Mouse (Mus musculus) CD4-positive naive resting alpha-beta T cell, adult 57 days (primary cell): Measurements from ENCODE around the gene Ly6g6c. TPM values are rescaled to one million over a fixed set of nuclear protein-coding genes. Genes with fewer than 3 reads are reported as not detected.

Source experiments
- total RNA-seq: library from RNA; stranded (reverse); gene quantifications from one replicate; pipeline ENCODE4 v1.2.4, GENCODE M21; 2023

Gene Ly6g6c
- not detected for total RNA-seq

DNA sequence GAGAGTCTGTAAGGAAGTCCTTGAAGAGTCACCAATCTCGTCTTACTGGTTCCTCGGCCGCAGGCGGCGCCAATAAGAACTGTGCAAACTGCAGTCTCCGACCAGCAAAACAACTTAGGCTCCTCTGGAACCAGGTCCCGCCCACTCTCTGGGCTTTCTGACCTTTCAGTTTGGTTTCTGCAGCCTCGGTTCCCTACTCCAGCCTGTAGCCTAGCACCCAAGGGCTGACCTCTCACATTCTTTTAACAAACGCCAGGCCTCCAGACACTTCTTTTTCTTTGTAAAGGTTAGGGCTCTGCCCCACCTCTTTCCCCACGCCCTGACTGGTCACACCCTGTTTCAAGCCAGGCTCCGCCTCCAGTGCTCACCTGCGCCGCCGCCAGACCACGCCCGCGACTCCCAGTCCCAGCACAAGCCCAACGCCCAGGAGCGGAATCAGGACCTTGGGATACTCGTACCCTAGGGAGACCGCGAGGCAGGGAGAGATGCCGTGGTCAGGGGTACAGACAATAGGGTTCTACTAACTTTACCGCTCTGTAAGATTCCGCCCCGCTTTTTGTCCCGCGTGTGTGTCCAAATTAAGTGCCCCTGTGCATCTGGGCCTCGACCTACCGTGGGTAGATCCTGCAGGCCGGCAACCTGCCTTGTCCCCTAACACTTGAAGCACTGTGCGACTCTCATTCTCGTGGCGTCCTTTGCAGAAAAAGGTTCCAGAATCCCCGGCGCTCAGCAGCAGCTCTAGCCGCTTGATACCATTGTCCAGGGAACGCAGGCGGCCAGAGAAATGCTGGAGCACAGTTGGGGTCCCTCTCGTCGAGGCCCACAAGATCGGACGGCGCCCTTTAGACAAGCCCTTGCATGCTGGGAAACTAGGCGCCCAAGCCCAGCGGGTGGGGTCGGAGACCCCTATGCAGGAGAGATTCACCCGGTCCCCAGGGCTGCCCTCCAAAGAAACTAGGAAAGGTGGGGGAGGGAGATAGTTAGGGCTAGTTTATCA lies at the start of gene Ly6g6c:
TSS of gene Ly6g6c (plus strand) at position 438 of the 997 bp plus-strand sequence.

DNA sequence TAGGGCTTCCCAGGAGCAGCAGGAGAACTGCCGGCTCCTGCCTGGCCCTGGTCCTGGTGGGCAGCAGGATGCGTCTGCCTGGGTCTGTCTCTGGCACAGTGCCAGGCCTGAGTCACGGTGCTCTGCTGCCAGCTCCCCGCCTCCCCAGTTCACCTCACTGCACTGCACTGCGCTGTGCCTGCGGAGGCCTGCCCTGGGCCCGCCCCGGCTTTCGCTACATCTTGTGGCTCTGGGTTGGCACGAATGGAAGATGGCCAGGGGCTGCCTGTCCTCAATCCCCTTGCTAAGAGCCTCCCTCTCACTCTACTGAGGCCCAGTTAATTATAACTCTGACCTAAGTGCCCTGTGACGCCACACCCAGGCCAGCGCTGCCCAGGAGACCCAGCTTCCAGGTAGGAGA lies 48.8 kb upstream of the Ly6g6c start, which contains the start of gene Vwa7:
TSS of gene Vwa7 (plus strand) at position 204 of the 400 bp plus-strand sequence.

DNA sequence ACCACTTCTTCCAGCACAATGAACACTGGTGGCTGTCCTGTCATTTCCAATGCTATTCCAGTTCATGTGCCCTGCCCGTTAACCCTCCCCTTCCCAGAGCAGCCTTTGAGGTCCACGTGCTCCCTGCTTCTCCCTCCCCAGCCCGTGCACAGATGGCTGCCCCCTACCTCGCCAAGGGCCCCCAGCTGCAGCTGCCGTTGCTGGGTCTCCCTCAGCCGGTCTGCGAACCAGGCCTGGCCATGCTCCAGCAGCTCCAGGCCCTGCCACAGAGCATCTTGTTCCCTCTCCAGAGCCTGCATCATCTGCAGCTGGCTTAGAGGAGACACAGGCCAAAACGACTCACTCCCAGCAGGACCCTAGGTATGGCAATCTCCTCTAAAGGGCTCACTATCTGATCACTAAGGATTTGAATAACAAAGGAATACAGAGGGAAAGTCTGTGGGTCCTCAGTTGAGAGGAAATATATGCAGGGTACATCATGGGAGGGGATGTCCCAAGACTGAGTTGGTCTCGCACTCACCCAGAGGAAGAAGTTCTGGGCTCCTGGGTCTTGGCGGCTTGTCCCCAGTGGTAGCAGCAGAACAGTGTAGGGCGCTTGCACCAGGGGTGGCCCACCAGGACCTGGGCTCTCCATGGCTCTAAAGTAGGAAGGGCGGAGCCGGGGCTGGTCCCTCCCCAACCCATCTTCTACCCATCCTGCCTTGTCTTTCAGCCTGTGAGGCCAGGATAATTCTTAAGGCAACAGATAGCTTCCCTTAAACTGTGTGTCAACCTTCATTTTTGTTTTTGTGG lies 37.7 kb upstream of the Ly6g6c start, which contains the start of gene Sapcd1:
TSS of gene Sapcd1 (minus strand) at position 740 of the 792 bp plus-strand sequence.

GRCm38 (mm10) chr17:35046681-35047455 lies 18.3 kb upstream of the Ly6g6c start, which contains the start of gene Msh5:
Msh5 (minus strand) TSS chr17:35046745.

DNA sequence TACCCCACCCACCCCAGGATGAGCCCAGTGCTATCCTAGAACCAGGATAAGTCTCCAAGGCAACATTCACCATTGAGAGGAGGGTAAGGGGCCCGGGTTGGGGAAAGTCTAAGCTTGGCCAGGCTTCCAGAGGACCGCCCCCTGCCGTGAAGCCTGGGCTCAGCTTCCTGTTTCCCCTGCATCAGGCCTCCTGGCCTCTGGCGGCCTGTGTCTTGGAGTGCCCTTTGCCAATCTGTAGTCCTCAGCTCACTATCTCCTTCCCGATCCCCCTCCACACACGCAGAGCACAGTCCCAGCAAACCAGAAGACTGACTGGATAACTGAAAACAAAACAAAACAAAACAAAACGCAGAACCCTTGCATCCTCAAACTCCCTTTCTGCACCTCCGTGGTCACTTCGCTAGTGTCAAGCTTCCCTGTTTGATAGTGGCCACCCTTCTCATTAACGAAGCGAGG lies 15.6 kb upstream of the Ly6g6c start, which contains the start of gene Clic1:
TSS of gene Clic1 (plus strand) at position 406 of the 456 bp plus-strand sequence.

GRCm38 (mm10) chr17:35058911-35059892 lies 6.0 kb upstream of the Ly6g6c start, which contains the start of gene Ddah2:
Ddah2 (plus strand) TSS chr17:35059035.

GRCm38 (mm10) chr17:35066084-35066483 lies 896 bp downstream of the Ly6g6c start, which contains the start of gene Mpig6b:
Mpig6b (minus strand) TSS chr17:35066184.

GRCm38 (mm10) chr17:35076507-35077176 lies 11.5 kb downstream of the Ly6g6c start, which contains the start of gene Ly6g6e:
Ly6g6e (plus strand) TSS chr17:35076902.

GRCm38 (mm10) chr17:35077786-35078233 lies 12.6 kb downstream of the Ly6g6c start, which contains the start of gene Ly6g6d:
Ly6g6d (minus strand) TSS chr17:35078065.

GRCm38 (mm10) chr17:35085208-35085865 lies 20.1 kb downstream of the Ly6g6c start, which contains the start of gene Ly6g6f:
Ly6g6f (minus strand) TSS chr17:35085610.

DNA sequence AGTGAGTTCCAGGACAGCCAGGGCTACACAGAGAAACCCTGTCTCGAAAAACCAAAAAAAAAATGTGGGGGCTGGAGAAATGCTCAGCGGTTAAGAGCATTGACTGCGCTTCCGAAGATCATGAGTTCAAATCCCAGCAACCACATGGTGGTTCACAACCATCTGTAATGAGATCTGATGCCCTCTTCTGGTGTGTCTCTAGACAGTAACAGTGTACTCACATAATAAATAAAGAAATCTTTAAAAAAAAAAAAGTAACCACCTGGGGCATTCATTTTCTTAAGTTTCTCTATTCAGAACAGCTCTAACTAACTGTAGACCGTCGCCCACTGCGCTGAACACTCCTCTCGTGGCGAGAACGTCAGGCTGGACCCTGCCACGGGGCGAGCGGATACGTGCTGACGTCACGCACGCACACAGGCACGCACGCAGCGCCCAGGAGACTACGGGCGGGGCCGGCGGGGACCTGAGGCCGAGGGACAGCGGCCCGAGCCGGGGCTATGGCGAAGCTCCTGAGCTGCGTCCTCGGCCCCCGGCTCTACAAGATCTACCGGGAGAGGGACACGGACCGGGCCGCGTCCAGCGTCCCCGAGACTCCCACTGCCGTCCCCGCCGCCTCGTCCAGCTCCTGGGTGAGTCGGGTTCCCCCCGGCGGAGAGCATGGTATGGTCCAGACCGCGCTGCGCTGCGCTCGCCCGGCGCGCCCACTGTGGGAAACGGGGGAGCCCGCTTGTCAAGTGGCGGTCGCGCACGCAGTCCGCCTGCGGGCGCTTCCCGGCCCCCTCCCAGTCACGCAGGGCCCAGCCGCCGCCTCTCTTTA lies 23.8 kb downstream of the Ly6g6c start, which contains the start of gene Abhd16a:
TSS of gene Abhd16a (plus strand) at position 439 of the 820 bp plus-strand sequence.

GRCm38 (mm10) chr17:35108097-35108496 lies 42.9 kb downstream of the Ly6g6c start, which contains the start of gene Ly6g5c:
Ly6g5c (plus strand) TSS chr17:35108279.

DNA sequence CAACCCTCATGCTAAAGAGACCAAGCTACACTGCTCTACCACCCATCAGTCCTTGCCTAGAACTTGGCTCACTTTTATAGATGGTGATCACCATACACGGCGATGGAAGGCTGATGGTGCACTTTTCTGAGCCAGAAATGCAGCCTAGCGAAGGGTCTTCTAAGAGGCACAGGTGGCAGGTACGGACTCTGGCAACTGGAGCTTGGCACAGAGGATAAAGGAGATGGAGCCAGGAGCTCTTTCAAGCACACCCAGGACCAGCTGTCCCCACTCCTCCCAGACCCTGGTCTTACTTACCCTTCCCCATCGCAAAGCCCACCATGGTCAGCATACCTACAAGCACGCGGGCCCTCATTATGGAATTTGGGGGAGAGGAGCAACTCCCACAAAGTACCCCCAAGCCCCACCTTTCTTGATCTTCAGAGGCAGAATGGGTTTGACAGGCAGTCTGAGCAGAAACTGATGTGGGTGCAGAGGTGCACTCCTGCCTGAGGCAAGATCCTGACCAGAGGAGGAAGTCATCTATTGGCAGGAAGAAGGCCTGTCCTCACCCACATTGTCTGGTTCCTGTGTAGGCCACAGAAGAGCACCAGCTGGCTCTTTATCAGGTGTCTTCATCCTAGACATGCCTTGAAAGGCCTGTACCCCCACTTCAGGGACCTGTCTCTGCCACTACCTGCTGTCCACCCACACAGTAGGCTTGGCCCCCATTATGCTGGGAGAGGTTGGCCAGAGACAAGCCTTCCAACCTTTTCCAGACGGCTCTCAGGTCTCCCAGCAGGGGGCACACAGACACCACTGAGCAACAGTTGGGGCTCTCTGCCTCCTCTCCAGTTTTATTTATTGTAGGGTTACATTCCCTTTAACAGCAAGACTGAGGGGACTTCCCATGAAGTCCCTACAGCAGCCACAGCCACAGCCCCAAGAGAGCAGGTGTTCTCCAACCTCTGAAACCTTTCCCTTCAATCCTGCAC lies 50.1 kb downstream of the Ly6g6c start, which contains the start of gene Ly6g5b:
TSS of gene Ly6g5b (minus strand) at position 383 of the 974 bp plus-strand sequence.

